26 mouse cellular contexts compared by ENCODE assay signal in genomic region chr9:69765483-69766050, GRCm38 (mm10). TPM values are rescaled to one million over a fixed set of nuclear protein-coding genes. Genes with fewer than 3 reads are reported as not detected.
DNase-seq lines count a peak whose midpoint lies in the region; ATAC-seq lines count a peak whose summit lies in the region.
"Had no signal": no experiment of that assay in that cellular context is flagged by ENCODE, and none has a peak within 500 bp of the region (broad histone marks: within the 10 kb centered on the region; RNA-seq: fewer than 3 reads in every experiment).

No protein-coding gene starts in this region.

- no peaks in the 10 kb centered on the region for H3K36me3 ChIP-seq in hindbrain, embryonic 11.5 days (ENCODE audit: control insufficient read depth, insufficient read depth, low read length)
- H3K36me3 ChIP-seq in hindbrain, embryonic 14.5 days (replicated peaks; ENCODE audit: control insufficient read depth, insufficient read depth) = no peaks in the 10 kb centered on the region
- no peaks in the 10 kb centered on the region for H3K36me3 ChIP-seq in hindbrain, embryonic 12.5 days
- H3K36me3 ChIP-seq in midbrain, embryonic 11.5 days (ENCODE audit: control insufficient read depth, insufficient read depth, low read length) = no peaks in the 10 kb centered on the region
- H3K36me3 ChIP-seq in neural tube, embryonic 11.5 days (ENCODE audit: control insufficient read depth, insufficient read depth, low read length) = no peaks in the 10 kb centered on the region
- H3K36me3 ChIP-seq: embryonic facial prominence, embryonic 15.5 days; limb, embryonic 13.5 days; lung, embryonic 15.5 days had no signal

- H3K9me3 ChIP-seq in hindbrain, embryonic 11.5 days (ENCODE audit: control insufficient read depth, low read length) = no peaks in the 10 kb centered on the region
- H3K9me3 ChIP-seq in hindbrain, embryonic 14.5 days (ENCODE audit: control insufficient read depth, low read length) = no peaks in the 10 kb centered on the region
- H3K9me3 ChIP-seq in hindbrain, embryonic 12.5 days (replicated peaks) = no peaks in the 10 kb centered on the region
- no peaks in the 10 kb centered on the region for H3K9me3 ChIP-seq in midbrain, embryonic 11.5 days (ENCODE audit: control insufficient read depth, low read length)
- no peaks in the 10 kb centered on the region for H3K9me3 ChIP-seq in neural tube, embryonic 11.5 days (ENCODE audit: control insufficient read depth, low read length)
- H3K9me3 ChIP-seq: embryonic facial prominence, embryonic 15.5 days; limb, embryonic 13.5 days; lung, embryonic 15.5 days had no signal

- peak overlapping the region; percentile 56 for H3K4me2 ChIP-seq in hindbrain, embryonic 11.5 days (replicated peaks; ENCODE audit: low read depth, low read length)
- H3K4me2 ChIP-seq in hindbrain, embryonic 14.5 days (replicated peaks) = no peak overlapping the region
- peak overlapping the region; percentile 56 for H3K4me2 ChIP-seq in hindbrain, embryonic 12.5 days (replicated peaks)
- H3K4me2 ChIP-seq in midbrain, embryonic 11.5 days = peak overlapping the region; percentile 88
- peak overlapping the region; percentile 73 for H3K4me2 ChIP-seq in neural tube, embryonic 11.5 days (ENCODE audit: low read depth)
- H3K4me2 ChIP-seq: embryonic facial prominence, embryonic 15.5 days; heart, embryonic 11.5 days; limb, embryonic 13.5 days; lung, embryonic 15.5 days had no signal

- H3K27me3 ChIP-seq in hindbrain, embryonic 11.5 days (ENCODE audit: control insufficient read depth, insufficient read depth, low read length) = peaks cover 71% of the 10 kb centered on the region
- H3K27me3 ChIP-seq in hindbrain, embryonic 14.5 days (ENCODE audit: control insufficient read depth, insufficient read depth, low read length) = peaks cover 99% of the 10 kb centered on the region
- peaks cover 94% of the 10 kb centered on the region for H3K27me3 ChIP-seq in hindbrain, embryonic 12.5 days
- H3K27me3 ChIP-seq in midbrain, embryonic 11.5 days (ENCODE audit: control insufficient read depth, insufficient read depth, low read length) = peaks cover 43% of the 10 kb centered on the region
- peaks cover 83% of the 10 kb centered on the region for H3K27me3 ChIP-seq in neural tube, embryonic 11.5 days (ENCODE audit: control insufficient read depth, insufficient read depth, low read length)

- H3K27ac ChIP-seq in hindbrain, embryonic 11.5 days (ENCODE audit: low read depth, low read length) = no peak overlapping the region
- no peak overlapping the region for H3K27ac ChIP-seq in hindbrain, embryonic 14.5 days
- H3K27ac ChIP-seq in hindbrain, embryonic 12.5 days = no peak overlapping the region
- no peak overlapping the region; the same call in 1 of the 2 replicates for H3K27ac ChIP-seq in midbrain, embryonic 11.5 days (ENCODE audit: low read depth, low read length)
- H3K27ac ChIP-seq in neural tube, embryonic 11.5 days (ENCODE audit: low read depth, low read length) = no peak overlapping the region
- H3K27ac ChIP-seq: embryonic facial prominence, embryonic 15.5 days; limb, embryonic 13.5 days; liver, embryonic 14.5 days; lung, embryonic 15.5 days; macrophage had no signal

- H3K9ac ChIP-seq in hindbrain, embryonic 11.5 days (ENCODE audit: low read depth, low read length) = no peak overlapping the region
- no peak overlapping the region for H3K9ac ChIP-seq in hindbrain, embryonic 14.5 days
- no peak overlapping the region for H3K9ac ChIP-seq in hindbrain, embryonic 12.5 days
- 0 out of 2 replicates have a peak overlapping the region, but pooled peaks have one; percentile 4 for H3K9ac ChIP-seq in midbrain, embryonic 11.5 days (ENCODE audit: low read length)
- H3K9ac ChIP-seq in neural tube, embryonic 11.5 days (ENCODE audit: low read length) = peak overlapping the region; percentile 18; the same call in 1 of the 2 replicates
- H3K9ac ChIP-seq: embryonic facial prominence, embryonic 15.5 days; limb, embryonic 13.5 days; liver, embryonic 14.5 days; lung, embryonic 15.5 days had no signal

- DNase-seq in hindbrain, embryonic 11.5 days (ENCODE audit: low spot score) = no peak
- no peak for DNase-seq in hindbrain, embryonic 14.5 days (ENCODE audit: low spot score)
- peak; percentile 94 for DNase-seq in midbrain, embryonic 11.5 days (ENCODE audit: low spot score, missing footprints)
- DNase-seq in neural tube, embryonic 11.5 days (ENCODE audit: low spot score) = no peak
- DNase-seq in natural killer cell, adult 2 months (ENCODE audit: low spot score in 2 of 2) = no peak
- no peak for DNase-seq in right cerebral cortex, postnatal 14 days
- DNase-seq in adrenal gland, adult 8-10 months = no peak
- DNase-seq: adrenal gland, postnatal 25 days; cerebellum, adult 11 months; gastrocnemius, postnatal 36 days; heart, postnatal 10 days; kidney, adult 11 months had no signal

- H3K4me1 ChIP-seq in hindbrain, embryonic 11.5 days (replicated peaks; ENCODE audit: control insufficient read depth, insufficient read depth, low read length) = peaks cover 30% of the 10 kb centered on the region
- no peaks in the 10 kb centered on the region for H3K4me1 ChIP-seq in hindbrain, embryonic 14.5 days (replicated peaks; ENCODE audit: control insufficient read depth, insufficient read depth, low read length)
- H3K4me1 ChIP-seq in hindbrain, embryonic 12.5 days = peaks cover 58% of the 10 kb centered on the region
- H3K4me1 ChIP-seq in midbrain, embryonic 11.5 days (ENCODE audit: control insufficient read depth, insufficient read depth, low read length) = peaks cover 77% of the 10 kb centered on the region
- peaks cover 48% of the 10 kb centered on the region for H3K4me1 ChIP-seq in neural tube, embryonic 11.5 days (ENCODE audit: control insufficient read depth, insufficient read depth, low read length)

- no peak for ATAC-seq in hindbrain, embryonic 11.5 days (ENCODE audit: low FRiP score)
- no peak for ATAC-seq in hindbrain, embryonic 14.5 days (ENCODE audit: low FRiP score)
- ATAC-seq in hindbrain, embryonic 12.5 days (ENCODE audit: low FRiP score) = no peak
- ATAC-seq in midbrain, embryonic 11.5 days (ENCODE audit: low FRiP score) = no peak
- no peak for ATAC-seq in neural tube, embryonic 11.5 days (ENCODE audit: insufficient read depth, low FRiP score, low TSS enrichment)
- ATAC-seq: activated CD4-positive, CD25-positive, alpha-beta regulatory T cell, adult 4 months; Patski had no signal

- 3% methylated on average over 8 of the region's 8 CpGs for WGBS in hindbrain, embryonic 11.5 days
- whole genome bisulfite sequencing in hindbrain, embryonic 14.5 days = 5% methylated on average over 8 of the region's 8 CpGs
- 3% methylated on average over 8 of the region's 8 CpGs for WGBS in hindbrain, embryonic 12.5 days
- WGBS in midbrain, embryonic 11.5 days = 3% methylated on average over 8 of the region's 8 CpGs
- WGBS in neural tube, embryonic 11.5 days = 5% methylated on average over 8 of the region's 8 CpGs

- H3K4me3 ChIP-seq in hindbrain, embryonic 11.5 days (ENCODE audit: low read depth, low read length) = peak overlapping the region; percentile 21
- H3K4me3 ChIP-seq in hindbrain, embryonic 14.5 days (replicated peaks; ENCODE audit: low read length) = no peak overlapping the region
- no peak overlapping the region for H3K4me3 ChIP-seq in hindbrain, embryonic 12.5 days
- H3K4me3 ChIP-seq in midbrain, embryonic 11.5 days (ENCODE audit: low read depth, low read length) = no peak overlapping the region
- 0 out of 2 replicates have a peak overlapping the region, but pooled peaks have one; percentile 6 for H3K4me3 ChIP-seq in neural tube, embryonic 11.5 days (ENCODE audit: low read depth, low read length)
- H3K4me3 ChIP-seq: embryonic facial prominence, embryonic 15.5 days; lung, embryonic 15.5 days had no signal

RNA-seq across cellular contexts. Expression of gene Foxb1, which starts 4.8 kb away (rescaled TPM):
- 3.1 and 3.8 TPM in 2 replicates for polyA plus RNA-seq in hindbrain, embryonic 11.5 days (2014; fragmentation: Nextera tagmentation; extraction: Ambion mirVana)
- 5.2 and 6.1 TPM in 2 replicates for polyA plus RNA-seq in hindbrain, embryonic 14.5 days (2014; fragmentation: Nextera tagmentation; extraction: Ambion mirVana)
- polyA plus RNA-seq in hindbrain, embryonic 12.5 days (2016; fragmentation: Nextera tagmentation; extraction: Ambion mirVana) = 5.5 and 7.5 TPM in 2 replicates
- 6.1 and 6.5 TPM in 2 replicates for polyA plus RNA-seq in midbrain, embryonic 11.5 days (2014; fragmentation: Nextera tagmentation; extraction: Ambion mirVana)
- 3.7 and 4.2 TPM in 2 replicates for polyA plus RNA-seq in neural tube, embryonic 11.5 days (2014; fragmentation: Nextera tagmentation; extraction: Ambion mirVana)
- total RNA-seq in adrenal gland, adult 8-10 months (2022) = not detected
- total RNA-seq: adrenal gland, postnatal 25 days; gastrocnemius, postnatal 36 days; heart, postnatal 10 days; layer of hippocampus, postnatal 14 days; monocyte, adult 5-6 weeks had no signal
- polyA plus RNA-seq: activated CD4-positive, CD25-positive, alpha-beta regulatory T cell, adult 4 months; C2C12; embryonic facial prominence, embryonic 15.5 days; heart, embryonic 11.5 days; large intestine, adult 2 months; liver, embryonic 14.5 days; lung, embryonic 15.5 days; macrophage; Patski; small intestine, adult 2 months had no signal

Comparison
In these comparisons a context has a peak if more than half of its experiments do, and no peak if none do; other contexts are left out.
1. H3K4me3 ChIP-seq: peak in hindbrain, embryonic 11.5 days (single experiment) and neural tube, embryonic 11.5 days (single experiment); none in hindbrain, embryonic 14.5 days (single experiment), hindbrain, embryonic 12.5 days (single experiment) and midbrain, embryonic 11.5 days (single experiment).
2. H3K9ac ChIP-seq: peak in midbrain, embryonic 11.5 days (single experiment) and neural tube, embryonic 11.5 days (single experiment); none in hindbrain, embryonic 11.5 days (single experiment), hindbrain, embryonic 14.5 days (single experiment) and hindbrain, embryonic 12.5 days (single experiment).